Mouse (Mus musculus): Measurements from ENCODE around the gene Clca4b.

- TF ChIP-seq CTCF (IDR thresholded peaks at IDR 0.05; ENCODE audit: control insufficient read depth, insufficient read depth, insufficient read length) (no peak), MAX (IDR thresholded peaks at IDR 0.05) (no peak), FOSL1 (IDR thresholded peaks at IDR 0.05; ENCODE audit: insufficient read depth, low read length, poor library complexity, severe bottlenecking) (no peak)
Measured at GRCm38 (mm10) chr3:144977631-144978030, 45.3 kb upstream of the Clca4b start.

Measured in C2C12 (cell line).